Mouse (Mus musculus): ENCODE results near the gene Zfp128.
"Not testable (repeated sequence)": the region's sequence is repeated elsewhere in the genome, so short reads cannot be mapped to it uniquely, and the experiment has no call there.

The Zfp128 gene

DNA sequence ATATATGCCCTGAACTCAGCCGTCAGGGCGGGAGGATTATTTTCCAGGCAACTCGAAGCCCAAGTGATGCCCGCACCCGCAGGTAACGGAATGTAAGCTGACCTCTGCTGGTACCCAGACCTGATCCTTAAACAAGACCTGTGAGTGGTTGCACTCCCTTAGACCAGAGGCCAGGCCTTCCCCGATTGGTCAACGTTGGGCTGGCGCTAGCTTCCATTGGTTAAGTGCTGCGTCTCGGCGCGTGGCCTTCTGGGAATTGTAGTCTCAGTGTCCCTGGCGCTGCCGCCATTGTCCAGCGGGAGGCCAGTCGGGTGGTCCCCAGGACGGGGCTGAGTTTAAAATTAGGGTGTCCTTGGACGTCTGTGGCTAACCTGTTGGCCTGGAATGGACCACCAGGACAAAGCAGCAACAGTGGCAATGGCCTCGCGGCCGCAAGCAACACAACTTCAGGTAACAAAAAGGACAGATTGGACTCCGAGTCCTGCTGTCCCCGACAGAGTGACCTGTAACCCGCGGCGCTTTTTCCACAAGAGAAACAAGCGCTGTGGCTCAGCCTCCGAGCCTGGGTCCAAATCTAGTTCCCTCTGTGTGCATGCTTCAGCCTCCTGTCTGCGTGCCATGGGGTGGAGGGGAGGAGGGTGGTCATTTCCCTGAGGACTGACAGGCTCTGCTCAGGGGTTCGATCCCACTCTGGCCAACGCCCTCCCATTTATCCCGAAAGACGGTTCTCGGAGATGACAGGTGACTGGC lies at the start of gene Zfp128:
Zfp128 (plus strand) TSS at position 267 of the 750 bp plus-strand sequence.
- peak; percentile 91 for DNase-seq (ENCODE audit: low read depth, low spot score)

GRCm38 (mm10) chr7:12834162-12835120 lies 46.5 kb upstream of the Zfp128 start, which contains the start of gene Zfp110:
Zfp110 (plus strand) TSS chr7:12834761.
- peak; percentile 94 for DNase-seq (ENCODE audit: low read depth, low spot score)

DNA sequence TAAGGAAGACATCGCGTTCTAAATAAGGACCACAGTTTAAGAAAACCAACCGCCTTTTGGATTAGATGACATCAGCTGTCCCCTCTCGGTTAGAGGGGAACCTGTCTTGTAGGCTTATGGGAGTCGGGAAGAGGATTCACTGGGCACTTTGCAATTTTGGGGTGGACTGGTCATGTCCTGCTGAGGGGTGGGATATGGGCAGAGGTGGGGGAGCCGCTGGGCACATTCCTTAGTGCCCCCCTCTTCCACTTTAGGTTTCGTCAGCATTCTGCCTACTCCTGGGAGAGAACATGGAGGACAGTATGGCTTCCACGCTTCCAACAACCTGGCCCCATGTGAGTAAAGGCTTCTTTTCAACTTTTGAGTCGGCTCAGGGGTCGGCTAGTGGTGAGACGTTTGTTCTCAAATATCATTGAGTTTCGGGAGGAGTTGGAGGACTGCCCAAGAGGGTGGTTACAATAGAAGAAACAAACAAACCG lies 45.7 kb upstream of the Zfp128 start:
- DNase-seq (ENCODE audit: low read depth, low spot score): no peak

GRCm38 (mm10) chr7:12835779-12836178 lies 45.2 kb upstream of the Zfp128 start:
- DNase-seq (ENCODE audit: low read depth, low spot score): no peak

- peak; percentile 75 for DNase-seq (ENCODE audit: low read depth, low spot score)
Measured at GRCm38 (mm10) chr7:12874301-12874700, 6.7 kb upstream of the Zfp128 start.

DNA sequence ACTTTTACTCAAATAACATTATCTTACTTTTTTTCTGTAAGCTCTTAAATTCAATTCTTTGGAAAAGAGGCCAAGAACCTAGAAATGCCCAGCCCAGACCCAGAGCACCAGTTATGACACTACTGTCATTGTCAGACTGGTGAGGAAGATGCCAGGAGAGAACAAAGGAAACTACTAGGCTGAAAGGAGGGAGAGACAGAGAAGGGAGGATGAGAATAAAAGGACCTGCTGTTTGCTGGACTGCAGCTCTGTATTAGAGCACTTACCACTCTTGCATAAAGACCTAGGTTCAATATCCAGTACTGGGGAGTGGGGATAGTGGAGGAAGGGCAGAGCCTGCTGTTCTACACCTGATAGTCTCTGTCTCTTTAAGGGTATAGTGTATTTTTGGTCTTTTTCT lies 941 bp upstream of the Zfp128 start:
- DNase-seq (ENCODE audit: low read depth, low spot score): no peak

DNA sequence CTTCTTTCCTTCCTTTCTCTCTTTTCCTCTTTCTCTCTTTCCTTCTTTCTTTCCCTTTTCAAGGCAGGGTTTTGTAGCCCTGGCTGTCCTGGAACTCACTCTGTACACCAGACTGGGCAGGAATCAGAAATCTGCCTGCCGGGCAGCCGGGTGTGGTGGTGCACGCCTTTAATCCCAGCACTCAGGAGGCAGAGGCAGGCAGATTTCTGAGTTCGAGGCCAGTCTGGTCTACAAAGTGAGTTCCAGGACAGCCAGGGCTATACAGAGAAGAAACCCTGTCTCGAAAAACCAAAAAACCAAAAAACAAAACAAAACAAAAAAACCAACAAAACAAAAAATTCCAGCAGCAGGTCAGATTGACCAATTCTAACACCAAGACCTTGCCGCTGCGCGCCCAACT lies 480 bp upstream of the Zfp128 start:
- DNase-seq (ENCODE audit: low read depth, low spot score): not testable (repeated sequence)

- DNase-seq (ENCODE audit: low read depth, low spot score): no peak
Measured at GRCm38 (mm10) chr7:12886563-12887266, 5.7 kb downstream of the Zfp128 start.

DNA sequence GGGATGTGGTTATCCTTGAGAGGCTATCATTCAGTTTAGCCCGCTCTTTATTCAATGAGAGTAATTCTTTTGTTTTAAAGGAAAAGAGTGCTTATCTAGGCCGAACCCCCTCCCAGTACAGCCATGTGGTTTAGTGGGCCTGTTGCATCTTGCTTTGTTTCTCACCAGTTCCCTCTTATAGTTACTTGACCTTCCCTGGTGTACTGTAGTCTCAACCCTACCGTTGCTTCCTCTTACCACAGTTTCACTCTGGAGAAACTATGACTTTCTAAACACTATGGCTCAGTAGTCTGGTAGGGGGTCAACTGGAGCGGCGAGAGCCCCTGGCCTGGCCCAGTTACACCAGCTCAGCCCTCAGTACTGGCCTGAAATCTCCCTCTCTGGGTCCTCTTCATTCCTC lies 6.6 kb downstream of the Zfp128 start:
- DNase-seq (ENCODE audit: low read depth, low spot score): no peak

- DNase-seq (ENCODE audit: low read depth, low spot score): no peak
Measured at GRCm38 (mm10) chr7:12890928-12891327, 10.0 kb downstream of the Zfp128 start.

DNA sequence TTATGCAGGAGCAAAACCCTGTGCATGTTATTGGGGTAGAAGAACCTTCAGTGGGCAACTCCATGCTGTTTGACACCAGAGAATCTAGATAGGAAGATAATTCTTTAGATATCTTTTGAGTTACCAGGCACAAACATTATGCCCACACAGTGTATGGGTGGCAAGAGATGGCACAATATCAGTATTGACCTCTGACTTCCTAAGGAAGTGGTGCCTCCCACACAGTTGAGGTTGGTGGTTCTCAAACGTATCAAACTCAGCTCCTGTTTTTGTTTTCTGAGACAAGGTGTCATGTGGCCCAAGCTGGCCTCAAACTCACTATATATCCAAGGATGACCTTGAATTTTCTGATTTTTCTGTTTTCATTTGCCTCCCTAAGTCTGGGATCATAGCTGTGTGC lies 10.4 kb downstream of the Zfp128 start:
- DNase-seq (ENCODE audit: low read depth, low spot score): no peak

GRCm38 (mm10) chr7:12897655-12898410 lies 16.9 kb downstream of the Zfp128 start, which contains the start of gene Zscan22:
Zscan22 (plus strand) TSS chr7:12897815.
- peak; percentile 89 for DNase-seq (ENCODE audit: low read depth, low spot score)

DNA sequence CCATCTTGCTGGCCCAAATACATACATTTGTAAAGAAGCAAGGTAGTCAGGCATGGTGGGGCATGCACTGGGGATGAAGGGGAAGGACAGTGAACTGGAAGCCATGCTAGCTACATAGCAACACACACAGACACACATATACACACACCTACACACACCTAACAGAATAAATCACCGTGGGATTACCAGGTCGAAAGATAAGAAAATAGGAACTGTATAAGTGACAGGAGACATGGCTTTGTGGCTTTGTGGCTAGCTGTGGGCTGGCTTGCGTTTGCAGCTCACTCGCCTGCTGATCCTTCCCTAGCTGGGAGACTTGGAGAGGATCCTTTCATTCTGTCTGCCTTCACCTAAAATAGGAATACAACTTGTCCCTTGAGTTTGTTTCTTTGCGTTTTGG lies 20.5 kb downstream of the Zfp128 start:
- DNase-seq (ENCODE audit: low read depth, low spot score): no peak

DNA sequence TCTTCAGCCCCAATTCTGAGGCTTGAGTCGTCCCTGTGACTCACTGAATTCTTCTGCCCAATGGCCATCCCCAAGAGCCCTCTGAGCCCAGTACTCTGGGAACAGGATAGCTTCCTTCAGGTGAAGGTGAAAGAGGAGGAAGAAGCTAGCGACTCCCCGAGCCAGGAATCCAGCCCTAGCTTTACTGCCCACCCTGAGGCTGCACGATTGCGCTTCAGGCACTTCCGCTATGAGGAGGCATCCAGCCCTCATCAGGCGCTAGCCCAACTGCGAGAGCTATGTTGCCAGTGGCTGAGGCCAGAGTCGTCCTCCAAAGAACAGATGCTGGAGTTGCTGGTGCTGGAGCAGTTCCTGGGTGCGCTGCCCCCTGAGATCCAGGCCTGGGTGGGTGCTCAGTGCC lies 22.6 kb downstream of the Zfp128 start:
- DNase-seq (ENCODE audit: low read depth, low spot score): peak; percentile 44

- DNase-seq (ENCODE audit: low read depth, low spot score): no peak
Measured at GRCm38 (mm10) chr7:12905146-12905545, 24.2 kb downstream of the Zfp128 start.

DNA sequence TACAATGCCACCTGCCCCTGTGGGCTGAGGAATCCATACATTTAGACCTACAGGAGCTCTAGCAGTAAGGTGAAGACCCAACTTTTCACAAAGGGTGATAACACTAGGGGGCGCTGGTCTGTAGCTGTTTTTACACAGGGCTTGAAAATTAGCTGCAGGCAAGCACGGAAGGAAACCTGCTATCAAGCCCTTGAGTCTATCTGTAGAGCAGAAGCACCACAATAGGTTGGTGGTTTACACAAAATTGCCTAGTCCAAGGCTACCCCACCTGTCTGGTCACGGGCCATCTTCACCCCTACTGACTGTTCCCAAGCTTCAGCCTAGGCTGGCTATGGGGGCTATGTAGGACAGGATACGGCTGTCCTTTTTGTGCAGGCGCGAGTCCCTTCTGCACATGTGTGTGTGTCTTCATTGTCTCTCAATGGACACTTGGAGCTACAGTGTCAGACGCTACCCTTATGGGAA lies 28.6 kb downstream of the Zfp128 start:
- peak; percentile 91 for DNase-seq (ENCODE audit: low read depth, low spot score)

DNA sequence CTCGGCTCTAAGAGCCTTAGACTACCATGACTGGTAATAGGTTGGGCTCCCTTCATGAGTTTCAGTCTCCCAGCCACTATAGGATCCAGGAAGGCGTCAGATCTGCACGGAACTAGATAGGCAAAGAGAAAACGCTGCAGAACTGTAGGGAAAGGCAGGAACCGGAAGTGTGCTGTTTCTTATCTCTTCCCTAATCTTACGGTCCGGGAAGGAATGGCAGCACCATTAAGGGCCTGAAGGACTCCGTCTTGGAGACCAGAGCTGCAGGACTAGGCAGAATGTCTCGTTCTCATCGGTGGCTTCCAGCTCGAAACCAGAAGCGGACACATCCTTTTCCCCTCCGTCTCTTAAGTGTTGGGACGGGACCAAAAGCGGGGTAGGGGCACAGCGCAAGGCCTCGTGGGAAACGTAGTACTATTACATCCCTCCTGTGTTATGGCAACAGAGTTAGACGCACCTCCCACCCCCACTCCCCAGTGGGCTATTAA lies 29.2 kb downstream of the Zfp128 start:
- DNase-seq (ENCODE audit: low read depth, low spot score): peak; percentile 65

GRCm38 (mm10) chr7:12913556-12913955 lies 32.6 kb downstream of the Zfp128 start:
- DNase-seq (ENCODE audit: low read depth, low spot score): peak; percentile 71

DNA sequence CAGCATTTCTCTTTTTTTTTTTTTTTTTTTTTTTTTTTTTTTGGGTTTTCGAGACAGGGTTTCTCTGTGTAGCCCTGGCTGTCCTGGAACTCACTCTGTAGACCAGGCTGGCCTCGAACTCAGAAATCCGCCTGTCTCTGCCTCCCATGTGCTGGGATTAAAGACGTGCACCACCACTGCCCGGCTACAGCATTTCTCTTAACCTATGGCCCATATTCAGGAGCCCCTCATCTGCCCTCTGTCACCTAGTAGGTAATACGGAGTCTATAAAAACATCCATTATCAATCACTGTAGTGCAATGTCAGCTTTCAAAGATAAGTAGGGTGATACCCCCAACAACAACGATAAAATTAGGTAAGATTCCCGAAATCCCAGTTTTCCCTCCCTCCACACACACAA lies 39.5 kb downstream of the Zfp128 start:
- DNase-seq (ENCODE audit: low read depth, low spot score): not testable (repeated sequence)

GRCm38 (mm10) chr7:12921318-12921704 lies 40.3 kb downstream of the Zfp128 start:
- no peak for DNase-seq (ENCODE audit: low read depth, low spot score)

All from CD4-positive, CD25-positive, alpha-beta regulatory T cell, adult 2 months (primary cell).